Mouse (Mus musculus): Measurements from ENCODE around the gene Znhit1. TPM values are rescaled to one million over a fixed set of nuclear protein-coding genes. Genes with fewer than 3 reads are reported as not detected.
A peak's percentile ranks its signal among the peaks of the same experiment; 100 is the strongest.

The Znhit1 gene
- 81.0 and 89.1 TPM in 2 replicates for polyA plus RNA-seq (2015; fragmentation: Nextera tagmentation; extraction: Ambion mirVana)

- Histone ChIP-seq H3K36me3 (ENCODE audit: control insufficient read depth, insufficient read depth, low read length) (peaks cover 21% of the 10 kb centered on the region), H3K9me3 (ENCODE audit: control insufficient read depth, low read length) (no peaks in the 10 kb centered on the region), H3K27ac (replicated peaks) (peak within 1 kb of the TSS; percentile 89), H3K9ac (ENCODE audit: low read length) (peak within 1 kb of the TSS; percentile 84), H3K4me1 (replicated peaks; ENCODE audit: control insufficient read depth, insufficient read depth) (0 out of 2 replicates have a peak, but pooled peaks cover 2% of the 10 kb centered on the region), H3K4me2 (replicated peaks; ENCODE audit: low read depth) (peak within 1 kb of the TSS; percentile 93), H3K4me3 (ENCODE audit: low read depth, low read length) (peak within 1 kb of the TSS; percentile 92), H3K27me3 (ENCODE audit: control insufficient read depth, insufficient read depth, low read length) (no peaks in the 10 kb centered on the region)
- 4% methylated on average over 12 of the region's 12 CpGs for WGBS
- no peak for DNase-seq (ENCODE audit: low spot score)
- ATAC-seq (ENCODE audit: low FRiP score, low TSS enrichment) = no peak
- TF ChIP-seq CTCF (IDR thresholded peaks at IDR 0.05; ENCODE audit: low read depth) = no peak
- TF ChIP-seq EP300 (optimal IDR thresholded peaks at IDR 0.05) = no peak
Observed at GRCm38 (mm10) chr5:136987934-136988271, at the start of gene Znhit1. Gene Znhit1 (minus strand): TSS chr5:136988021.

GRCm38 (mm10) chr5:137036211-137036610, 48.4 kb upstream of the Znhit1 start:
- ATAC-seq (ENCODE audit: low FRiP score, low TSS enrichment) = no peak
- Histone ChIP-seq H3K27me3 (ENCODE audit: control insufficient read depth, insufficient read depth, low read length) (peaks cover 7% of the 10 kb centered on the region; the same call in 1 of the 2 replicates), H3K27ac (replicated peaks) (no peak overlapping the region), H3K4me1 (replicated peaks; ENCODE audit: control insufficient read depth, insufficient read depth) (peaks cover 6% of the 10 kb centered on the region), H3K36me3 (ENCODE audit: control insufficient read depth, insufficient read depth, low read length) (peaks cover 16% of the 10 kb centered on the region), H3K4me3 (ENCODE audit: low read depth, low read length) (no peak overlapping the region), H3K4me2 (replicated peaks; ENCODE audit: low read depth) (no peak overlapping the region), H3K9me3 (ENCODE audit: control insufficient read depth, low read length) (no peaks in the 10 kb centered on the region), H3K9ac (ENCODE audit: low read length) (no peak overlapping the region)
- 77% methylated on average over 13 of the region's 13 CpGs for WGBS
- TF ChIP-seq EP300 (optimal IDR thresholded peaks at IDR 0.05) (no peak), CTCF (IDR thresholded peaks at IDR 0.05; ENCODE audit: low read depth) (no peak)
- DNase-seq (ENCODE audit: low spot score) = no peak

DNA sequence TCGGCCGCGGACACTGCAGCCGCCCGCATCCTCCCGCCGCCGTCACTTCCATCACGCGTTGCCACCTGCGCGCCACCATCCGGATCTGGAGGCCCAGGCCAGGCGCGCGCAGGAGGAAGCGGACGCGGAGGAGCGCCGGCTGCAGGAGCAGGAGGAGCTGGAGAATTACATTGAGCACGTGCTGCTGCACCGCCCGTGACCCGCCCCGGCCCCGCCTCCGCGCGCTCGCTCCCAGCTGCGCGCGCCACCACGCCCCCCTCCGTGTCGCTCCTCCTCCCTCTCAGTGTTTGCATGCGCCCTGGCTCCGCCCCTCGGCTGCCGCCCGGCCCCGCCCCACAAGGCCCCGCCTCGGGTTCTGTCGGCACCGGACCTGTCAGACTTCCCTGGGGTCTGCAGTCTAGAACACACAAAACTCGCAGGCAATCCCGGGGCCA, 44.8 kb upstream of the Znhit1 start:
- H3K4me2 ChIP-seq (replicated peaks; ENCODE audit: low read depth) = peak overlapping the region; percentile 91
- peaks cover 7% of the 10 kb centered on the region for H3K36me3 ChIP-seq (ENCODE audit: control insufficient read depth, insufficient read depth, low read length)
- H3K9me3 ChIP-seq (ENCODE audit: control insufficient read depth, low read length) = no peaks in the 10 kb centered on the region
- ATAC-seq (ENCODE audit: low FRiP score, low TSS enrichment) = peak; percentile 87
- peaks cover 24% of the 10 kb centered on the region for H3K27me3 ChIP-seq (ENCODE audit: control insufficient read depth, insufficient read depth, low read length)
- H3K4me1 ChIP-seq (replicated peaks; ENCODE audit: control insufficient read depth, insufficient read depth) = peaks cover 11% of the 10 kb centered on the region
- no peak overlapping the region for H3K27ac ChIP-seq (replicated peaks)
- H3K9ac ChIP-seq (ENCODE audit: low read length) = 0 out of 2 replicates have a peak overlapping the region, but pooled peaks have one; percentile 27
- under 1% methylated on average over 40 of the region's 49 CpGs for WGBS
- H3K4me3 ChIP-seq (ENCODE audit: low read depth, low read length) = peak overlapping the region; percentile 39
- peak; percentile 98 for DNase-seq (ENCODE audit: low spot score)
- peak; percentile 30; the same call in 1 of the 2 replicates for TF ChIP-seq CTCF (IDR thresholded peaks at IDR 0.05; ENCODE audit: low read depth)
- TF ChIP-seq EP300 (optimal IDR thresholded peaks at IDR 0.05) = no peak

DNA sequence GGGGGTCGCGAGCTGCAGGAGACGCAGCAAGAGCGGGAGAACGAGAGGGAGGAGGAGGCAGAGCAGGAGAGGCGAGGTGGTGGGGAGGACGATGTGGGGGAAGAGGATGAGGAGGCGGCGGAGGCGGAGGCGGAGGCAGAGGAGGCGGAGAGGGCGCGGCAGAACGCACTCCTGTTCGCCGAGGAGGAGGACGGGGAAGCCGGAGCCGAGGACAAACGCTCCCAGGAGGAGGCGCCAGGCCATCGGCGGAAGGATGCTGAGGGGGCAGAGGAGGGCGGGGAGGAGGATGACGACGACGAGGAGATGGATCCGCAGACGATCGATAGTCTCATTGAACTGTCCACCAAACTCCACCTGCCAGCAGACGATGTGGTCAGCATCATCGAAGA, 44.2 kb upstream of the Znhit1 start:
- DNase-seq (ENCODE audit: low spot score) = no peak
- WGBS = under 1% methylated on average over 26 of the region's 33 CpGs
- no peaks in the 10 kb centered on the region for H3K9me3 ChIP-seq (ENCODE audit: control insufficient read depth, low read length)
- ATAC-seq (ENCODE audit: low FRiP score, low TSS enrichment) = no peak
- no peak overlapping the region for H3K9ac ChIP-seq (ENCODE audit: low read length)
- H3K27ac ChIP-seq (replicated peaks) = no peak overlapping the region
- H3K27me3 ChIP-seq (ENCODE audit: control insufficient read depth, insufficient read depth, low read length) = peaks cover 26% of the 10 kb centered on the region
- peaks cover 11% of the 10 kb centered on the region for H3K4me1 ChIP-seq (replicated peaks; ENCODE audit: control insufficient read depth, insufficient read depth)
- no peak for TF ChIP-seq EP300 (optimal IDR thresholded peaks at IDR 0.05)
- peak; percentile 46 for TF ChIP-seq CTCF (IDR thresholded peaks at IDR 0.05; ENCODE audit: low read depth)
- H3K36me3 ChIP-seq (ENCODE audit: control insufficient read depth, insufficient read depth, low read length) = peaks cover 1% of the 10 kb centered on the region
- H3K4me2 ChIP-seq (replicated peaks; ENCODE audit: low read depth) = peak overlapping the region; percentile 91
- peak overlapping the region; percentile 39 for H3K4me3 ChIP-seq (ENCODE audit: low read depth, low read length)

GRCm38 (mm10) chr5:137031076-137032032, 43.5 kb upstream of the Znhit1 start:
- TF ChIP-seq CTCF (IDR thresholded peaks at IDR 0.05; ENCODE audit: low read depth) (no peak), EP300 (optimal IDR thresholded peaks at IDR 0.05) (no peak)
- no peaks in the 10 kb centered on the region for H3K9me3 ChIP-seq (ENCODE audit: control insufficient read depth, low read length)
- H3K36me3 ChIP-seq (ENCODE audit: control insufficient read depth, insufficient read depth, low read length) = no peaks in the 10 kb centered on the region; the same call in 1 of the 2 replicates
- 2% methylated on average over 78 of the region's 78 CpGs for WGBS
- H3K27ac ChIP-seq (replicated peaks) = no peak overlapping the region
- peaks cover 11% of the 10 kb centered on the region for H3K4me1 ChIP-seq (replicated peaks; ENCODE audit: control insufficient read depth, insufficient read depth)
- no peak overlapping the region for H3K9ac ChIP-seq (ENCODE audit: low read length)
- no peak for ATAC-seq (ENCODE audit: low FRiP score, low TSS enrichment)
- peaks cover 27% of the 10 kb centered on the region for H3K27me3 ChIP-seq (ENCODE audit: control insufficient read depth, insufficient read depth, low read length)
- H3K4me2 ChIP-seq (replicated peaks; ENCODE audit: low read depth) = peak overlapping the region; percentile 91
- peak; percentile 61 for DNase-seq (ENCODE audit: low spot score)
- H3K4me3 ChIP-seq (ENCODE audit: low read depth, low read length) = peak overlapping the region; percentile 39

DNA sequence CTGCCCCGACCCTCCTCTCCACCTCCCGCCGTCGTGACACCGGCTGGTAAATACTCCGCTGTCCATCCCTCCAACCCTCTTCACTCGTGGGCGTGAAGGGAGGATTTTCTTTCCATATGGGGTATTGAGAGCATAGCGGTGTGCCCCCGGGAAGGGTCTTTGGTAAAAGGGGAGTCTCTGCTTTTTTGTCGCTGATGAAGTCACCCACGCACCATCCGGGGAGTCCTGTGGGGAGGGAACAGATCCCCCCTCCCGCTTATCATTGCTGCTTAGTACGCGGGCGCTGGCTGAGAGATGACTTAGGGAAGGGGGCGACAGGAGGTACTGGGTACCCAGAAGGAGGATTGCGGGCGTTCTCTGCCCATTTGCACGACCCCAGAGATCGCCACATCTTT, 42.6 kb upstream of the Znhit1 start:
- H3K36me3 ChIP-seq (ENCODE audit: control insufficient read depth, insufficient read depth, low read length) = no peaks in the 10 kb centered on the region
- H3K4me3 ChIP-seq (ENCODE audit: low read depth, low read length) = 0 out of 2 replicates have a peak overlapping the region, but pooled peaks have one; percentile 3

More for the DNA sequence above, 42.6 kb upstream of the Znhit1 start:
- no peak for TF ChIP-seq EP300 (optimal IDR thresholded peaks at IDR 0.05)
- no peak for TF ChIP-seq CTCF (IDR thresholded peaks at IDR 0.05; ENCODE audit: low read depth)
- ATAC-seq (ENCODE audit: low FRiP score, low TSS enrichment) (no peak), DNase-seq (ENCODE audit: low spot score) (no peak)
- peaks cover 11% of the 10 kb centered on the region for H3K4me1 ChIP-seq (replicated peaks; ENCODE audit: control insufficient read depth, insufficient read depth)
- no peak overlapping the region for H3K4me2 ChIP-seq (replicated peaks; ENCODE audit: low read depth)
- H3K9me3 ChIP-seq (ENCODE audit: control insufficient read depth, low read length) = no peaks in the 10 kb centered on the region
- 14% methylated on average over 22 of the region's 22 CpGs for WGBS
- H3K9ac ChIP-seq (ENCODE audit: low read length) = no peak overlapping the region
- peaks cover 29% of the 10 kb centered on the region for H3K27me3 ChIP-seq (ENCODE audit: control insufficient read depth, insufficient read depth, low read length)
- H3K27ac ChIP-seq (replicated peaks) = no peak overlapping the region
